12 mouse cellular contexts compared by ENCODE assay signal in the genomic region with DNA sequence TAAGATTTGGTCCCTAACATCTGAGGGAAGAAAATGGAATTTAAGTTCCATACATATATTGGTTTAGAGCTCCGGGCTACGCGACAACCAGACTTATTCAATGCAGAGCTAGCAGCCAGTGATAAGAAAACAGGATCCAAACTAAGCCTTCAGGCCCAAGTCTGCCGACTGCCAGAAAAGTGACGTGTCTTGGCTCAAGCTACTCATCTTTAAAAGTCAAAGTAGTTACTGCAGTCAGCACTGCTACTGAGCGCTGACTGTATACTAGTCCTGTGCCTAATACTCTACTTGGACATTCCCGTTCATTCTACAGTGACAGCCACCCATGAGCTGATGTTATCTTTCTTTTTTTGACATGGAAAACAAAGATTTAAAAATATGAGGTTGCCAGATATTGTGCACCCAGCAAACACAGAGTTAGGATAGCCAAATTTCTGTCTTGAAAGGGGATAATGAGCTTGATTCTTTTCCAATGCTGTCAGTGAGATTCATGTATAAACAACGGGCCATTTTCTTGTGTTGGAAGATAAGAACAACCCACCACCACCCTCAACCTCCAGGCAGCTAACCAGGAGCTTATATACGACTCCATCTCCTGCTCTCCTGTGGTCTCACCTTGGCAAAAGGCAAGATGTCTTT.
DNase-seq lines count a peak whose midpoint lies in the region; ATAC-seq and TF ChIP-seq lines count a peak whose summit lies in the region.
"Had no signal": no experiment of that assay in that cellular context is flagged by ENCODE, and none has a peak within 500 bp of the region (broad histone marks: within the 10 kb centered on the region; RNA-seq: fewer than 3 reads in every experiment).

No protein-coding gene starts in this region.

- DNase-seq in kidney, postnatal 14 days: peak; percentile 19
- no peak for DNase-seq in kidney, adult 9 months
- peak; percentile 47 to 67 for DNase-seq in adrenal gland, postnatal 36 days
- DNase-seq in gastrocnemius, adult 2 months: peak; percentile 69
- DNase-seq in lung, postnatal 10 days: peak; percentile 60
- DNase-seq in liver: no peak
- DNase-seq: cerebellum, adult 8-10 months; liver, embryonic 13.5 days; thymus, adult 2 months had no signal

- ATAC-seq in cerebellum, adult (ENCODE audit: insufficient number of reproducible peaks, low FRiP score, low TSS enrichment): no peak
- ATAC-seq in monocyte, adult 5-6 weeks (replicated peaks; ENCODE audit: insufficient number of reproducible peaks, low FRiP score, low TSS enrichment, poor library complexity, severe bottlenecking): no peak

- TF ChIP-seq CTCF in gastrocnemius, adult 2 months (IDR thresholded peaks at IDR 0.05): no peak

- no peak overlapping the region for H3K27ac ChIP-seq in gastrocnemius, adult 2 months
- H3K27ac ChIP-seq: liver, embryonic 13.5 days; neural tube, embryonic 15.5 days had no signal

- H3K4me3 ChIP-seq in gastrocnemius, adult 2 months: no peak overlapping the region
- H3K4me3 ChIP-seq: liver, embryonic 13.5 days; neural tube, embryonic 15.5 days had no signal

- intact Hi-C loops in gastrocnemius, adult 2 months (cut with DNase I): no loop called here

Comparison
In these comparisons a context has a peak if more than half of its experiments do, and no peak if none do; other contexts are left out.
1. DNase-seq: peak in kidney, postnatal 14 days (single experiment), adrenal gland, postnatal 36 days (2 of 2), gastrocnemius, adult 2 months (single experiment) and lung, postnatal 10 days (single experiment); none in kidney, adult 9 months (single experiment) and liver (single experiment).